Mouse (Mus musculus) heart, embryonic 10.5 days (tissue): ENCODE data around the gene Commd3. TPM values are rescaled to one million over a fixed set of nuclear protein-coding genes. Genes with fewer than 3 reads are reported as not detected.

Source experiments
- DNase-seq: peaks from one replicate; pipeline ENCODE4 v3.0.0-alpha.2; 2017; ENCODE audit warnings: low spot score
- H3K27ac ChIP-seq: fragments of 300-500 bp; sonication (generic); 2 replicates; pipeline ENCODE4 v1.5.1; 2016; ENCODE audit warnings: mild to moderate bottlenecking
- H3K27me3 ChIP-seq: fragments of 300-500 bp; sonication (generic); 2 replicates; pipeline ENCODE4 v1.6.1; 2016; ENCODE audit warnings: mild to moderate bottlenecking; ENCODE audit not compliant: poor library complexity, insufficient read depth, severe bottlenecking
- H3K36me3 ChIP-seq: fragments of 300-500 bp; sonication (generic); 2 replicates; pipeline ENCODE4 v1.6.1; 2016; ENCODE audit warnings: mild to moderate bottlenecking, moderate library complexity
- H3K4me1 ChIP-seq: fragments of 300-500 bp; sonication (generic); 2 replicates; pipeline ENCODE4 v1.6.1; 2016; ENCODE audit warnings: mild to moderate bottlenecking
- H3K4me3 ChIP-seq: fragments of 300-500 bp; sonication (generic); 2 replicates; pipeline ENCODE4 v1.5.1; 2016; ENCODE audit warnings: mild to moderate bottlenecking, moderate library complexity
- H3K9me3 ChIP-seq: fragments of 300-500 bp; sonication (generic); 2 replicates; pipeline ENCODE4 v1.6.1; 2016; ENCODE audit warnings: mild to moderate bottlenecking, moderate library complexity
- WGBS: fragments of 180-500 bp; shearing (Covaris S2); methylation state at CpG from one replicate; pipeline ENCODE4 v1.1.7; 2016; 5-methylcytosine and 5-hydroxymethylcytosine counted together
- polyA plus RNA-seq: library from polyadenylated mRNA; unstranded; fragments of >200 nt; fragmentation: Nextera tagmentation; extraction: Ambion mirVana; gene quantifications from 2 replicates; pipeline ENCODE4 v1.2.1, GENCODE M21; 2016

Gene Commd3
- 106 and 113 TPM in 2 replicates for polyA plus RNA-seq

DNA sequence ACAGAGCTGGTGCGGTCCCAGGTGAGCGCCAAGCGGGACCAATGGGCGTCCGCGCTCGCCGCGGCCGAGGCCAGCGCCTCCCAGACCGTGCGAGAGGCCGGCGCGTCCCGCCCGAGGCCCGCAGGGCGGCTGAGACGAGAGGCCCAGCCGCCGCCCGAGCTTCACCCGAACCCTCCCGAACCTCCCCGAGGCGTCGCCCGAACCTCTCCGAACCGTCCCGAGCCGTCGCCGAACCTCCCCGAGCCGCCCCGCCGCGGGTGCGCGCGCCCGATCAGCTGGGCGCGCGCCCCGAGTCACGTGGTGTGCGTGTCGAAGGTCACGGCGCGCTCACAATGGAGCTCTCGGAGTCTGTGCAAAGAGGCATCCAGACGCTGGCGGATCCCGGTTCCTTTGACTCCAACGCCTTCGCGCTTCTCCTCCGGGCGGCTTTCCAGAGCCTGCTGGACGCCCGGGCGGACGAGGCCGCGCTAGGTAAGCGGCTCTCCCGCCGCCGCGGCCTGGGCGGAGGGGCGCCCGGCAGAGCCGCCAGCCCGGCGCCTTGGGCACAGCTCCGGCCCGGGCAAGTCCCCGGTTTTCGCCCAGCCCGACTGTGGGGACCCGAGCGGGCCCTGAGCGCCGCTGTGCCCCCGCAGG, at the start of gene Commd3:
TSS of gene Commd3 (plus strand) at position 252 of the 633 bp plus-strand sequence.
- WGBS, result under 1% methylated on average over 90 of the region's 91 CpGs
- DNase-seq, result peak; percentile 94
- no peaks in the 10 kb centered on the region for H3K9me3 ChIP-seq
- H3K4me1 ChIP-seq, result peaks cover 6% of the 10 kb centered on the region; the same call in 1 of the 2 replicates
- peak within 1 kb of the TSS; percentile 91 for H3K4me3 ChIP-seq
- H3K27me3 ChIP-seq, result peaks cover 45% of the 10 kb centered on the region
- H3K27ac ChIP-seq, result peak within 1 kb of the TSS; percentile 98
- H3K36me3 ChIP-seq, result no peaks in the 10 kb centered on the region

DNA sequence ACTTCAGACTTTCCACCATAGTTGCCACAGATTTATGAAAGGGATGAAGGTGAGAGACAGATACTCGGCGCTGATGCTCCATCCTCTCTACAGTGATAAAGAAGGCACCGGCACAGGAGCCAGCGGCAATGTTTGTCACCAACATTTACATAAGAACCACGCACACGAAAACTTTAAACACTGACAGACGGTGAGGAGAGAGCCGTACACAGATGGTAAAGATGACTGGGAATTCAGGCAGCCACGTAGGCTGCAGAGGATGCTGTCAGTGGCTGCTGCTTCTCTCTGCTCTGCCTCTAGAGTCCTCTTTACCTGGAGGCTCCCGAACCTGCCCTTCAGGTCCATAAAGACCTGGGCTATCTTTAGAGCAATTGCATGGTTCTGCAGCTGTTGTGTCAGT, 49.0 kb upstream of the Commd3 start:
- Histone ChIP-seq H3K27me3 (peaks cover 29% of the 10 kb centered on the region), H3K9me3 (no peaks in the 10 kb centered on the region), H3K4me1 (no peaks in the 10 kb centered on the region), H3K36me3 (no peaks in the 10 kb centered on the region), H3K27ac (no peak overlapping the region), H3K4me3 (no peak overlapping the region)
- WGBS, result 71% methylated on average over 10 of the region's 10 CpGs
- no peak for DNase-seq

DNA sequence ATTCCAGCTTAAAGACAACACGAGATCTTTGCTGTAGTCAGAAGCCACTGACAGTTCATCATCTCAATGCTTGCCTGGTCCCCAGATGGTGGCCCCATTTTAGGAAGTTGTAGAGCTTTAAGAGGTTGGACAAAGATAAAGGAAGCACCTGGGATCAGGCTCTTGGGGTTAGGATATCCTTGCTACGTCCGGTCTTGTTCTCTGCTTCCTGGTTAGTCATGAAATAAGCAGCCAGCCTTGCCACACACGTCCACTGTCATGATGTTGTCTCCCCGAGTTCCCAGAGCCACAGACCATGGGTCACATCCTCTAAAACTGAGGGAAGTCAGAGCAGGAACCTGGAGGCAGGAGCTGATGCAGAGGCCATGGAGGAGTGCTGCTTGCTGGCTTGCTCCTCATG, 41.6 kb upstream of the Commd3 start:
- Histone ChIP-seq H3K36me3 (no peaks in the 10 kb centered on the region), H3K9me3 (no peaks in the 10 kb centered on the region), H3K27me3 (peaks cover 4% of the 10 kb centered on the region; the same call in 1 of the 2 replicates), H3K4me1 (no peaks in the 10 kb centered on the region), H3K27ac (no peak overlapping the region), H3K4me3 (no peak overlapping the region)
- DNase-seq, result no peak
- 71% methylated on average over 5 of the region's 5 CpGs for WGBS

DNA sequence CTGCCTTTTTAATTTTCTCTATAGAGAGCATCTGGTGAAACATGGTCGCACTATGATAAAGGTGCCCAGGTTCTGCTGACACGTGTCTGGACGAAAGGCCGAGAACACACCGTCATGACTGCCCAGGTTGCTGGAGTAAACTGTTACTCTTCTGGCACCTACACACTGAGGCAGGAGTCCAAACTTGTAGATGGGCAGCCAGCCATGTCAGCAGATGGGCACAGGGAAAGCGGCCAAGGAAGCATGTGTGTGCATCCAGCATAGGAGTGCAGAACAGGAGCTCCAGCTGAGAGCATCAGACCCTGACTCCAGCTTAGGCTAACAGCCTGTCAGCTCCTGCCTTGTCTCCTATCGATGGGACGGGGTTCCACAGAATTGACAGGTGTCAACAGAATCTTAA, 37.1 kb upstream of the Commd3 start:
- Histone ChIP-seq H3K27ac (no peak overlapping the region), H3K4me3 (no peak overlapping the region), H3K9me3 (no peaks in the 10 kb centered on the region), H3K36me3 (no peaks in the 10 kb centered on the region), H3K27me3 (peaks cover 4% of the 10 kb centered on the region; the same call in 1 of the 2 replicates), H3K4me1 (no peaks in the 10 kb centered on the region)
- no peak for DNase-seq
- 90% methylated on average over 8 of the region's 8 CpGs for WGBS

DNA sequence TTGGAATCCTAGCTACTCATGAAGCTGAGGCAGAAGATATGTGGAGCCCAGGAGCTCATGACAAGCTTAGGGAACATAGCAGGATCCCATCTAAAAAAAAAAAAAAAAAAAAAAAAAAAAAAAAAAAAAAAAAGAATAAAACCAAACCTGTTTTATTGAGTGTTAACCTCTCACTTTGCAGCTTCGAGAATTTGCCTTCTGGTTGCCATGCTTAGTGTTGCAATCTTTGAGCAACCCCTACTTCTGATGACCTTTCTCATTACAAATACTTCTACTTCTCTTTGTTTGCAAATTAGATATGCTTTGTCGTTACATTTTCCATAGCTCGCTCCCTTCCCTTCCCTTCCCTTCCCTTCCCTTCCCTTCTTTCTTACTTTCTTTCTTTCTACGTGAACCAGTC, 23.6 kb upstream of the Commd3 start:
- 87% methylated on average over 4 of the region's 4 CpGs for WGBS
- Histone ChIP-seq H3K4me1 (no peaks in the 10 kb centered on the region), H3K27me3 (no peaks in the 10 kb centered on the region), H3K4me3 (no peak overlapping the region), H3K27ac (no peak overlapping the region), H3K9me3 (no peaks in the 10 kb centered on the region), H3K36me3 (no peaks in the 10 kb centered on the region)
- DNase-seq, result no peak

DNA sequence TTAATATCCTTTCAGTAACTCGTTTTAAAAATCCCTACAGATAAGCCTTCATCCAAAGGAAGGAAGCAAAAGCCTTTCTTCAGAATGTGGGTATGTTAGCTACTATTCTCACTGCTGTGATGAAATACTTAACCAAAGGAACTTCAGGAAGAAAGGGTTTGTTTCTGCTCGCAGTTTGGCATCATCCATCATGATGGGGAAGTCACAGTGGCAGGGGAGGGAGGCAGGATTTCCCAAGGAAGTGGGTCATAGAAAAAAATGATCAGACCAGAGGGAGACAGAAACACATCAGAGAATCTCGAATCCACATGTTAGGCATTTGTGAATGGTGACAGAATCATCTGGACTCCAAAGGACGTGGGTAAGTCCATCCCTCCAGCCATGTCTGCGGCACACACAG, 17.4 kb upstream of the Commd3 start:
- DNase-seq, result no peak
- WGBS, result 56% methylated on average over 5 of the region's 5 CpGs

DNA sequence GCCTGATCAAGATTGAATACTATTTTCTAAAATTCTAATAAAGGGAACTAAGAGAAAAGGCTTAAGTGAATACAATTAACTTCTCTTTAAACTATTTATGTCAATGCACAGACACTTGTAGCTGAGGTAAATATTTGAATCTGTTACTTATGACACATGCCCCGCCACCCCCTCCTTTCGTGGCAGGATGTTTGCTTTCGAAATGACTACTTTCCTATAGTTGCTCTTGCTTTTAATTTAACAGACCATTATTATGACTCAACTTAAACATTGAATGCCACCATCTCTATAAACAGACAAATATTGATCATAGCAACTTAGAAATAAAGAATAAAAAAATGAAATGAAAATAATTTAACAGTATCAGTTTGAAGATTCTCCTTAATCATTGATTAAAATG, 8.2 kb upstream of the Commd3 start:
- 85% methylated on average over 3 of the region's 3 CpGs for WGBS
- H3K36me3 ChIP-seq, result no peaks in the 10 kb centered on the region
- no peak overlapping the region for H3K27ac ChIP-seq
- no peak for DNase-seq
- no peak overlapping the region for H3K4me3 ChIP-seq
- H3K9me3 ChIP-seq, result no peaks in the 10 kb centered on the region
- H3K27me3 ChIP-seq, result peaks cover 7% of the 10 kb centered on the region
- H3K4me1 ChIP-seq, result no peaks in the 10 kb centered on the region

More for the DNA sequence above, 17.4 kb upstream of the Commd3 start:
- H3K4me3 ChIP-seq, result no peak overlapping the region
- no peak overlapping the region for H3K27ac ChIP-seq
- H3K4me1 ChIP-seq, result no peaks in the 10 kb centered on the region
- H3K27me3 ChIP-seq, result no peaks in the 10 kb centered on the region
- no peaks in the 10 kb centered on the region for H3K36me3 ChIP-seq
- no peaks in the 10 kb centered on the region for H3K9me3 ChIP-seq

DNA sequence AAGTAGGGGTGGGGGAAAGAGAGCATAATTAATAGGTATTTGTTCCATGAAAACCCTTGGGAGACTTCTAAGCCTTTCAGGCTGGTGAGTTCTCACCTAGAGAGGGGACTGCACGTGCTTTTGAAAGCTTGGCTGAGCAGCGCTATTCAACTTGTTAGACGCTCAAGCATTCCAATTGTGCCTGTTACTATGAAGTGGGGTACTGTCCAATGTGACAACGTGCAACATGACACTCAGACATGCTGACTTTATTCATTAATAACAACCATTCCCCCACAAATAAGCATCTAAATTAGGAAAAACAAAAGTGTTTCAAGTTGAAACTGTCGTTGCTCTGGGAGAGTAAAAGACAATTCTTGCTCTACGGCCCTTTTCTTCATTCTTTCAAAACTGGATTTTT, 1.1 kb upstream of the Commd3 start:
- H3K4me1 ChIP-seq, result peaks cover 6% of the 10 kb centered on the region; the same call in 1 of the 2 replicates
- no peaks in the 10 kb centered on the region for H3K9me3 ChIP-seq
- no peaks in the 10 kb centered on the region for H3K36me3 ChIP-seq
- DNase-seq, result no peak
- H3K27me3 ChIP-seq, result peaks cover 47% of the 10 kb centered on the region
- H3K27ac ChIP-seq, result no peak overlapping the region
- H3K4me3 ChIP-seq, result no peak overlapping the region
- 8% methylated on average over 6 of the region's 6 CpGs for WGBS

DNA sequence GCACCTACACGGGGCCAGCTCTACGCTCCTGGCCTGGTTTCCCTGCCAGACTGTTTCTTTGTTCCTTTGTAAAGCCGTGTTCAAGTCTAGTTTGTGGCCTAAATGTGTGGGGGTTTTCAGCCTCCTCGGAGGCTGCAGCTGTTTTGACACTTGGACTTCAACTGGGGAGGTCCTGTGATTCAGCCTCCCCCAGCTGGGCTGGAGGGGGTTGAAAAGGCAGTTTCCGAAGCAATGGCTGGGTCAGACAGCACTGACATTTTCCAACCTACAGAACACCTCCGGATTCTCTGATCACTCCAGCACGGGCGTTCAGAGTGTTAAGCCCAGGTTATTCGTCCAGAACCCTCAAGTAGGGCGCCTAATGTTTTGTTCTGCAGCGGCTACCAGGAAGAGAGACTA, 581 bp downstream of the Commd3 start:
- Histone ChIP-seq H3K27me3 (peaks cover 40% of the 10 kb centered on the region), H3K9me3 (no peaks in the 10 kb centered on the region), H3K4me1 (peaks cover 6% of the 10 kb centered on the region; the same call in 1 of the 2 replicates), H3K36me3 (no peaks in the 10 kb centered on the region), H3K4me3 (peak overlapping the region; percentile 91), H3K27ac (peak overlapping the region; percentile 98)
- peak; percentile 85 for DNase-seq
- WGBS, result under 1% methylated on average over 11 of the region's 11 CpGs

DNA sequence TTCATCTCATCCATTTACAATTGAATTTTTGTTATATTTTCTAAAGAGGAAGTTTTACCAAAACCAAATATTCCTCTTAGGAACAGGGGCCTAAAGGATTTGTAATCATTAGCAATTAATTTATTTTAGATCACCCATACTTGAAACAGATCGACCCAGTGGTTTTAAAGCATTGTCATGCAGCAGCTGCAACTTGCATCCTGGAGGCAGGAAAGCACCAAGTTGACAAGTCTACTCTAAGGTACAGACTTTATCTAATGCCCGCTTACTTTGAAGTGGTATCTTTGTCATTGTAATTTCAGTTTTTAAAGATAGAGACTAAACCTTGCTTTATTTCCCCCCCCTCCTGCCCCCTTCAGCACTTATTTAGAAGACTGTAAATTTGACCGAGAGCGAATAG, 1.6 kb downstream of the Commd3 start:
- Histone ChIP-seq H3K36me3 (no peaks in the 10 kb centered on the region), H3K27me3 (peaks cover 48% of the 10 kb centered on the region), H3K9me3 (no peaks in the 10 kb centered on the region), H3K27ac (no peak overlapping the region), H3K4me3 (no peak overlapping the region), H3K4me1 (peaks cover 6% of the 10 kb centered on the region; the same call in 1 of the 2 replicates)
- DNase-seq, result no peak
- 36% methylated on average over 4 of the region's 4 CpGs for WGBS

DNA sequence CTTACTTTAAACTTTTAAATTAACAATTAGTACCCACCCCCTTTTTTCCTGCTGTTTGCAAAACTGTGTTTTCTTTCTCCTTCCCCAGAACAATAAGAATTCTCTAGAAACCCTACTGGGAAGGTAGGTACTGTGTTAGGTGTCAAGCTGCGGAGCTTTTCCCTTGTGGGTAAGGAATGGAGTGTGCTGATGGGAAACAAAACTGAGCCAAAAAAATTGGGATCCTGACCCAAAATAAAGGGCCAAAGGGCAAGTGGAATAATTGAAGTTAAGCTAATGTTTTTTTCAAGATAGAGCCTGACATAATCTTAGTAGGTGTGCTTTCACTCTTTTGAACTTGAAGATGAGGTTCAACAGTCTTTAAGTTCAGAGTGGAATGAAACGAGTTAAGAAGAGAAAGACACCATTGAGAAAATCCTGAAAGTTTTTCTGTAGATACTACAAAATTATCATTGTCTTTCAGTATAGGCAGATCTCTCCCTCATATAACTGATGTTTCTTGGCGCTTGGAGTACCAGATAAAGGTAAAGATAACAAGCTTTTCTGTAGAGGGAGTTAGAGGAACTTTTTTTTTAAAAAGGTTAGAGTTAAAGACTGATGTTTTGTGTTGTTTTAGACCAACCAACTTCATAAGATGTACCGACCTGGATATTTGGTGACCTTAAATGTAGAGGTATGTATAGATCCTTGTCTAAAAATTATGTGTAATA, 2.2 kb downstream of the Commd3 start:
- Histone ChIP-seq H3K36me3 (no peaks in the 10 kb centered on the region), H3K9me3 (no peaks in the 10 kb centered on the region), H3K27me3 (peaks cover 54% of the 10 kb centered on the region), H3K4me3 (no peak overlapping the region), H3K4me1 (peaks cover 6% of the 10 kb centered on the region; the same call in 1 of the 2 replicates), H3K27ac (no peak overlapping the region)
- 39% methylated on average over 4 of the region's 4 CpGs for WGBS
- no peak for DNase-seq

DNA sequence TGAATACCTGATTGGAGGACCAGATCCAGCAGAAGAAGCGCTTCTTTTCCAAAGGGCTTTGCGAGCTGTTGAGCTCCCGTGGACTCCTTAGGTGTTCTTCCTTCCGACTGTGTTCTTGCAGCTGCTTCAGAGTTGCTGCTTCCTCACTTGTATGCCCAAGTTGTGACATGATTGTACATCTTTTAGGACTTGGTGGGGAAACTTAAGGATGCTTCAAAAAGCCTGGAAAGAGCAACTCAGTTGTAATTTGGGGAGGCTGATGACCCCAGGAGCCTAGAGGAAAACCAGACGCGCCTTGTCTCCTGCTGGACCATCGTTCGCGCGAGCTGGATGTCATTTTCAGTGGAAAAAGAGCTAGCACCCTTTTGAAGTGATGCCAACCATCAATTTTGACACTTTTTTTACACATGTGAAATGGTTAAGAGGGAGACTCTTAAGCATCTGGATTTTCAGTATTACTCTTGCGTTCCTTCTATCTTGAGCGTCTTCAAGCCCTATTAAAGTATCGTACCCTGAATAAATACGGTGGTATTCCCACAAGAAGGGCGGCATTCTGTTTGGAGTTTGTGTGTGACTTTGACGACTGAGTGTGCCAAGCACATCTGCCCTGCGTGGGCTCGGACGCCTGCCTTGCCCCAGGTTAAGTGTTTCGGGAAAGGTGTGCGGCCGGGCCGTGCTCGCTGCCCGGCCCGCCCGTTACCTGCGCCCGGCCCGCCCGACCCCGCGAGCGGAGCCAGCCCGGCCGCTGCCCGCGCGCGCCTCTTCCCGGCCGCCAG, 3.7 kb downstream of the Commd3 start:
- Histone ChIP-seq H3K27me3 (peaks cover 54% of the 10 kb centered on the region), H3K36me3 (no peaks in the 10 kb centered on the region), H3K4me1 (peaks cover 13% of the 10 kb centered on the region), H3K27ac (peak overlapping the region; percentile 96), H3K9me3 (no peaks in the 10 kb centered on the region), H3K4me3 (peak overlapping the region; percentile 85)
- 4% methylated on average over 42 of the region's 42 CpGs for WGBS
- DNase-seq, result no peak

DNA sequence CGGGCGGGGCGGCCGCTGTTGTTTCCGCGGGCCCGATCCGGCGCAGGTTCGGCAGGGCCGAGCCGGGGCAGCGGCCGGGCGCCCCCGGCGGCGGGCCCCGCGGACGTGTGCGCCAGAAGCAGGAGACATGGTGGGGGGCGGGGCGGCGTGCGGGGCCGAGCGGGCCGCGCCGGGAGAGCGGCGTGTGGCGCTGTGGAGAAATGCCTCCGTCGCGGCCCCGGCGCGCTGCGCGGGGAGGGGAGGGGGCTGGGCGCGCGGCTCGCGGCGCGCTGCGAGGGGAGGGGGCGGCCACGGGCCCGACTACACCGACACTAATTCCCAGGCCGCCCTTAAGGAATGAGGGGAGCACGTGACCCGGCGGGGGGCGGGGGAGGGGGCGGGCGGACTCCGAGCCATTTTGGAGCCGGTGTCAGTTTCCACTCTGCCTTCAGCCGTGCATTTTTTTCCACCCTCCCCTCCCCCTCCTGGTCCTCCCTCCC, 4.3 kb downstream of the Commd3 start:
- WGBS, result 8% methylated on average over 33 of the region's 64 CpGs
- Histone ChIP-seq H3K9me3 (no peaks in the 10 kb centered on the region), H3K36me3 (no peaks in the 10 kb centered on the region), H3K4me1 (peaks cover 18% of the 10 kb centered on the region), H3K27me3 (peaks cover 57% of the 10 kb centered on the region), H3K4me3 (peak overlapping the region; percentile 85), H3K27ac (peak overlapping the region; percentile 96)
- peak; percentile 95 for DNase-seq
